Mouse (Mus musculus) kidney, adult 11 months (tissue): Measurements from ENCODE around the gene Hoxa10.
A peak's percentile ranks its signal among the peaks of the same experiment; 100 is the strongest.

ENCODE experiments used
- DNase-seq: peaks from one replicate; pipeline ENCODE4 v3.0.0; 2022

Gene Hoxa10

GRCm38 (mm10) chr6:52217459-52217768, 23.2 kb downstream of the Hoxa10 start:
- DNase-seq, result peak; percentile 93

- no peak for DNase-seq
These were observed 23.8 kb downstream of the Hoxa10 start for GRCm38 (mm10) chr6:52216691-52217458.

- DNase-seq, result peak; percentile 42
These were observed 24.7 kb downstream of the Hoxa10 start for GRCm38 (mm10) chr6:52215771-52216535.

- DNase-seq, result peak; percentile 28
These were observed 25.6 kb downstream of the Hoxa10 start for GRCm38 (mm10) chr6:52215070-52215469.

GRCm38 (mm10) chr6:52214271-52214670, 26.4 kb downstream of the Hoxa10 start:
- DNase-seq, result peak; percentile 23

GRCm38 (mm10) chr6:52213119-52213986, 27.3 kb downstream of the Hoxa10 start, which contains the start of the genes Hoxa3 and Gm28308:
TSS of gene Hoxa3 (minus strand) at chr6:52213336.
TSS of gene Gm28308 (minus strand) at chr6:52213339.
- peak; percentile 86 for DNase-seq

DNA sequence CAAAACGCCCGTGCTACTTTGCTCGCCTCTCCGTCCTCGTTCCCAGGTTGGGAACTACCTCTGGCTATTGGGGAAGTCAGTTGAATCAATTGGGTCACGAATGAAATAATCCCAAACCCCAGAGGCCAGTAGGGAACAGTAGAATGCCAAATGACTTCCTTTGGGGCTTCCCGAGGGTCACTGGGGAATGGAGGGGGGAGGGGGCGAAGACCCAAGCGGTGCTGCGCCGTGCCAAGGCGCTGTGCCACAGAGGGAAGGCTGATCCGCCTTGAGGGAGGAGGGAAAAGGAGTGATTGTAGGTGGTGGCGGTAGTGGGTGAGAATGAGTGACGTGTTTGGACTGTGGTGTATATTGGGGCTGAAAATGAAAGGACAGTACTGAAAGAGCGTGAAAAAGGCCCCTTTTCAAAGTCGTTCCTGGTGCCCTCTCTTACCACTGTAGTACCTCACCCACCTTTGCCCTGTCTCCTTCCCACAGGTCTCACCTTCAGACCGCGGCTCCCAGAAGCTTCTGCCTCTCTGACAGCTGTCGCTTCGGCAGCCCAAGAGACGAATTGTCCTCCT, 28.0 kb downstream of the Hoxa10 start:
- DNase-seq, result peak; percentile 78

GRCm38 (mm10) chr6:52211961-52212360, 28.7 kb downstream of the Hoxa10 start:
- peak; percentile 53 for DNase-seq

DNA sequence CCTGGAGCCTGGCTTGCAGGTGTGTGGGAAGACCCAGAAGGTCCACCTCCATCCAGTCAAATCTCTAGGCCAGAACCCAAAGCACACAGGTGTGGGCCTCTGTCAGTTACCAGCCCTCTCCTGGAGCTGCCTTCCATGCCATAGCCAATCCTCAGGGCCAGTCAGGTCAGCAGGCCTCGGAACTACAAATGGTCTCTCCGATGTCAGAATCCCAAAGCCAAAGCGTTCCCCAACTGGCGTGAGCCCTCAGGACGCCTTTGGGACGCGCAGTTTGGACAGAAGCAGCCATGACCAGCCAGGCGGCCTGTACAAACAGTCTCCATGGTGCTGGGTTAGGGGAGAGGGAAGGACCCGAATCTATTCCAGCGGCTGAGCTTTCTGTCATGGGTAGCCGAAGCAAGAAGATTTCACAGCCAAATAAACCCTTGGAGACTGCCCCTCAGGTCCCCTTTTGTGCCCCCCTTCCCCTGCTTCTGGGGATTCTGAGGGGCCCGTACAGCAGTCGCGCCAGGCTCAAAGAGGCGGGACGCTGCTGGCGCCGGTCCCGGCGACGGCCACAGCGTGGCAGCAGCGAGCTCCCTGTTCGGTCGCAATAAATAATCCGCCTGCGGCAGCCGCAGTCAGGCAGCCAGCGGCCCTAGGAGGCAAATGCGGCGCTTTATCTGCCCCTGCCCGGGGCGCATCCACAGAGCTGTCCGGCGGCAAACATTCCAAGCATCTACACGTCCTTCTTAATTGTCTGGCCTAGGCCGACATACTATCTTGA, 29.3 kb downstream of the Hoxa10 start:
- DNase-seq, result peak; percentile 81

- no peak for DNase-seq
These were observed 31.0 kb downstream of the Hoxa10 start for GRCm38 (mm10) chr6:52209685-52210046.

DNA sequence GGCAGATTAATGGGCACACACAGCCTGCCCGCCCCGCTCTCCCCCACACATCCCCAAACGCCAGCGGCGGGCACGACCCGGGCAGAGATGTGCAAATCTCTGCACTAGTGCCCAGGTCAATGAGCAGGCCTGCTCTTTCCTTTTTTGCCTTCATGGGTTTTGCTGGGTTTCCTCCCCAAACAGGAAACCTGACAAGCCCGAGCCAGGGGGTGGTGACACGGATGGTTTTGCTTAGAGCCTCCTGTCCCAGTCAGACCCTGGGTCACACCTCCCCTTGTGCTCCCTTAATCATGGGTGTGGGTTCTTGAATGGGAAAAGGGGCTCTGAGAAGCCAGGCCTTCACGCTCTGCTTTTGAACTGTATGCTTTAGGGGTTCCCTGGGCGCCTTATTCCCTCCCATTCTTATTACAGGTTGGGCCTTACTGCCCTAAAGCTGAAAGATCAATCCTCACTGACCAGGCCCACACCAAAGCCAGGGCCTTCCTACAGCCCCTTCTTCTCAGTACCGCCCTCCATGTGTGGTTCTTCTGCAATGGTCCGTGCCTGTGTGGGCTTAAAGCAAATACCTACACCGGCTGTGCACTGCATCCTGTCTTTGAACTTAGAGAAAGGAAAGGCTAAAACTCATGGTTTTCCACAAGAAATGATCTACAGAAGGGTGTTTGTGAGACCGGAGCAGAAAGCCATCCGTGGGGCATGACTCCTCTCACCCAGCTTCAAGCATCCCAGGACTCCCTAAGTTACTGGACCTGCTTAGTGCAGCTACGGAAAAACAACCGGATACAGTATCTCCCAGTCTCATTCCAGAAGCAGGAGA, 31.6 kb downstream of the Hoxa10 start:
- peak; percentile 24 for DNase-seq

- peak; percentile 75 for DNase-seq
These were observed 32.4 kb downstream of the Hoxa10 start, which contains the start of gene Hoxa6 for GRCm38 (mm10) chr6:52208072-52208867. TSS of gene Hoxa6 (minus strand) at chr6:52208722.

DNA sequence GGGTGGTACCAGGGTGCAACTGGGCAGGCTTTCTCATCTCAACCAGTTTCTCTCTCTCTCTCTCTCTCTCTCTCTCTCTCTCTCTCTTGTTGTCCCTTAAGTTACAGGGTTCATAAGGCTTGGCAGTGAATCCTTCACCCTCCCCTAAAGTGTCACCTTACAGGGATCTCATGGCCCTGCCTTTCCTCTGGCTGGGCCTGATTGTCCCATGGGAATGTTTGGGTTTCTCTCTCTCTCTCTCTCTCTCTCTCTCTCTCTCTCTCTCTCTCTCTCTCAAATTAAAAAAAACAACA, 33.0 kb downstream of the Hoxa10 start:
- DNase-seq, result no peak

DNA sequence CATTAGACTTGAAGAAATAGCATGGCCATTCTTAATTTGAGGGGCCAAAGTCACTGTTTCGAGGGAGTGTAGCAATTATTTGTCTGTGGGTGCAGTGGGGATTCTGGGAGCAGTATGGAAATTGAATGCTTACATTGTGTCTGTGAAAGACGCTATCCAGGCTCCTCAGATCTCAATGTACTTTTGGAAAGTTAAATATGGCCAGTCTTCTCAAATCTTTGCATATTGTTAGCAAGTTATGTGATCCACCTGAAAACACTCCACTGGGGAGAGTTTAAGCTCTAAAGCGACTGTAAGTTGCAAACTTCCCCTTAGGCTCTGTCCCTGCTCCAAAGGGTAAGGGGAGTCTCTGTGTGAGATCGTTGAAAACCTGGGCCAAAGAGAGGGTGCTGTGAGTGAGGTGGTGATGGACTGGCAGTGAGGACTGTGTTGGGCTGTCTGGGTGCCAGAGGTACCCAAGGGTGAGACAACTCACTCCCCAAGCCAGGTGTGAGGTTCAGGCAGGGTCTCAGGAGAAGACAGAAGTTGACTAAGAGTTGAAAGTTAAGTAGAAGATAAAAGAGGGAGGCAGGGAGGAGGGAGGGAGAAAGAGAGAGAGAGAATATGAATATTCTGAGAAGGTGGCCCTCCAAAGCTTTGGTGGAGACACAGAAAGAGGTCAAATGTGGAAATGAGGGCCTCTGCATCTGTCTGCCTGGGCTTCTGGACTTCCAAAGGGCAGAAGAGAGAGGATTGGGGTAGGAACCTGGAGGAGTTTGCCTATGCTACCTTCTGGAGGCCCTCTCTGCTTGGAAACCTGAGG, 33.6 kb downstream of the Hoxa10 start:
- DNase-seq, result no peak

DNA sequence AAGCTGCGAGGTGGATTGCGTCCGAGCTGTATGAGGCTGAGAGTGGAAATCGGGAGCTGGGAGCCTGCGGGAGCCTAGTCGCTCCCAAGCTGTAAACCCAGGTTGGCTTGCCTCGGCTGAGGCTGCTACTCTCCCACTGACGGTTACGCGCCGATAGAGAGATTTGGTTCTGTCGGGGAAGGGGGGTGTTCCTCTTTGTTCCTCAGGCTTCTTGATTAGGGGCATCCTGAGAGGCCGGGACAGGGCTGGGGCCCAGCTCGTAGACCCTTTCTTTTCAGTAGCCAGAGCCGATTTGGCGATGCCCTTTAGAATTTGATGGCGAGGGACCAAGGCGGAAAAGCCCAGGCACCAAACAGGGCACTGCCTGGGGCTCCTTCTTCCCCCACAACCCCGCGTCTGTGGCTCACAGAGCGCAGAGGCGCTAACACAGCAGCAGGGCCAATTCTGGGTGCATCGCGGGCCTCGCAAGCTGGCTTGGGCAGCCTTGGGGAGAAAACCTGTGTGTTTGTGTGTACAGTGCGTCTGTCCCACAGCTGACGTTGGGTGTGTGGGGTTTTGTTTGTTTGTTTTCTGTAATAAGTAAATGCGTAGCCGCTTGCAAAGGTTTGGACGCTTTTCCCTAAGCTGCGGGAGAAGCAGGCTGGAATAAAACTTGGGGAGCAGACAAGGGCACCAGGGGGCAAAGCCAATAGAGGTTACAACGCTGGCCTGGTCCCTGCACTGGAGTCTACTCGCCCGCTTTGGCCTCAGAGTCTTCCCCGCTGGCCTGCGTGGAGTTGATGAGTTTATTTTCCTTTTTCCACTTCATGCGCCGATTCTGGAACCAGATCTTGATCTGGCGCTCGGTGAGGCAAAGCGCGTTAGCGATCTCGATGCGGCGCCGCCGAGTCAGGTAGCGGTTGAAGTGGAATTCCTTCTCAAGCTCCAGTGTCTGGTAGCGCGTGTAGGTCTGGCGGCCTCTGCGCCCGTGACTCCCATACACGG, 34.7 kb downstream of the Hoxa10 start:
- DNase-seq, result peak; percentile 16

GRCm38 (mm10) chr6:52205221-52205620, 35.4 kb downstream of the Hoxa10 start:
- DNase-seq, result peak; percentile 20

DNA sequence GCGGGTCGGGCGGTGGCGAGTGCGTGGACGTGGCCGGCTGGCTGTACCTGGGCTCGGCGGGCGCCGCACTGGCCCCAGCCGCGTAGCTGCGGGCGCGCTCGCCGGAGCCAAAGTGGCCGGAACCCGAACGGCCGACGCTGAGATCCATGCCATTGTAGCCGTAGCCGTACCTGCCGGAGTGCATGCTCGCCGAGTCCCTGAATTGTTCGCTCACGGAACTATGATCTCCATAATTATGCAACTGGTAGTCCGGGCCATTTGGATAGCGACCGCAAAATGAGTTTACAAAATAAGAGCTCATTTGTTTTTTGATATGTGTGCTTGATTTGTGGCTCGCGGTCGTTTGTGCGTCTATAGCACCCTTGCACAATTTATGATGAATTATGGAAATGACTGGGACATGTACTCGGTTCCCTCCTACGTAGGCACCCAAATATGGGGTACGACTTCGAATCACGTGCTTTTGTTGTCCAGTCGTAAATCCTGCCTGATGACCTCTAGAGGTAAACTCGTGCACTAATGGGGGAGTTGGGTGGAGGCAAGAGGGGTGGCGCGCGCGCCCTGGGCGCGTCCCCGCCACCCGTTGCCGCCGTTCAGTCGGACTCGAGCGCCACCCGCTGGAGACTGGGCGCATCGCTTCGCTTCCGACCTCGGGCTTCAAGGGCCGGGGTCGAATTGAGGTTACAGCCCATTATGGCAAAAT, 36.5 kb downstream of the Hoxa10 start, which contains the start of gene Hoxa5:
Gene Hoxa5, minus strand, starts transcription at position 538 of the 703 bp plus-strand sequence.
- peak; percentile 93 for DNase-seq
